Mouse (Mus musculus) liver, embryonic 12.5 days (tissue): ENCODE results near the gene Cxcl17. TPM values are rescaled to one million over a fixed set of nuclear protein-coding genes. Genes with fewer than 3 reads are reported as not detected.

ENCODE experiments used
- polyA plus RNA-seq: library from polyadenylated mRNA; unstranded; fragments of >200 nt; fragmentation: Nextera tagmentation; extraction: Ambion mirVana; gene quantifications from 2 replicates; pipeline ENCODE4 v1.2.1, GENCODE M21; 2016

Gene Cxcl17
- polyA plus RNA-seq, 1 experiment from 2014 or later = not detected

Other genes starting within 250 kb of the Cxcl17 start
- 1.9 TPM in 2 replicates for gene Pou2f2, start 233.2 kb downstream of the Cxcl17 start, polyA plus RNA-seq
- 31.4 and 33.4 TPM in 2 replicates for gene Dedd2, start 192.3 kb downstream of the Cxcl17 start, polyA plus RNA-seq
- 2.3 and 2.8 TPM in 2 replicates for gene Zfp526, start 191.5 kb downstream of the Cxcl17 start, polyA plus RNA-seq
- gene Gsk3a, start 175.0 kb downstream of the Cxcl17 start, polyA plus RNA-seq = 13.0 and 14.4 TPM in 2 replicates
- gene Erf, start 162.1 kb downstream of the Cxcl17 start, polyA plus RNA-seq = 6.5 and 7.5 TPM in 2 replicates
- 17.0 TPM in 2 replicates for gene Cic, start 145.2 kb downstream of the Cxcl17 start, polyA plus RNA-seq
- gene Pafah1b3, start 114.9 kb downstream of the Cxcl17 start, polyA plus RNA-seq = 44.1 and 51.0 TPM in 2 replicates
- gene Prr19, start 111.5 kb downstream of the Cxcl17 start, polyA plus RNA-seq = 0.10 and 0.14 TPM in 2 replicates
- gene Tmem145, start 106.8 kb downstream of the Cxcl17 start, polyA plus RNA-seq = 0.14 TPM in 2 replicates
- 2.6 TPM in 2 replicates for gene Megf8, start 95.7 kb downstream of the Cxcl17 start, polyA plus RNA-seq
- not detected in 2 replicates for gene Cnfn, start 43.2 kb downstream of the Cxcl17 start, polyA plus RNA-seq
- gene Lipe, start 14.2 kb downstream of the Cxcl17 start, polyA plus RNA-seq = 2.9 and 3.3 TPM in 2 replicates
- 1.9 and 2.4 TPM in 2 replicates for gene Ceacam1, start 64.7 kb upstream of the Cxcl17 start, polyA plus RNA-seq
- gene Ceacam2, start 127.0 kb upstream of the Cxcl17 start, polyA plus RNA-seq = not detected in 2 replicates
- 0.13 and 0.14 TPM in 2 replicates for gene Erich4, start 203.0 kb upstream of the Cxcl17 start, polyA plus RNA-seq
- gene Dmac2, start 206.5 kb upstream of the Cxcl17 start, polyA plus RNA-seq = 12.4 and 15.9 TPM in 2 replicates
- gene B3gnt8, start 213.8 kb upstream of the Cxcl17 start, polyA plus RNA-seq = 2.6 and 2.9 TPM in 2 replicates
- 21.0 and 21.7 TPM in 2 replicates for gene Bckdha, start 246.1 kb upstream of the Cxcl17 start, polyA plus RNA-seq
- 80.4 and 82.2 TPM in 2 replicates for gene Exosc5, start 246.3 kb upstream of the Cxcl17 start, polyA plus RNA-seq